Mouse (Mus musculus): ENCODE results near the gene Cyp2c55. TPM values are rescaled to one million over a fixed set of nuclear protein-coding genes. Genes with fewer than 3 reads are reported as not detected.

Gene Cyp2c55
- not detected in 2 replicates for polyA plus RNA-seq (2016; fragmentation: Nextera tagmentation; extraction: Ambion mirVana)

- no peak for DNase-seq (ENCODE audit: low spot score)
- Histone ChIP-seq H3K36me3 (no peaks in the 10 kb centered on the region), H3K27me3 (ENCODE audit: insufficient read depth, poor library complexity, severe bottlenecking) (no peaks in the 10 kb centered on the region), H3K4me1 (replicated peaks) (no peaks in the 10 kb centered on the region), H3K9me3 (no peaks in the 10 kb centered on the region), H3K27ac (no peak within 1 kb of the TSS), H3K4me3 (no peak within 1 kb of the TSS)
Observed at GRCm38 (mm10) chr19:39006715-39007114, at the start of gene Cyp2c55. Cyp2c55 (plus strand) TSS chr19:39007019.

DNA sequence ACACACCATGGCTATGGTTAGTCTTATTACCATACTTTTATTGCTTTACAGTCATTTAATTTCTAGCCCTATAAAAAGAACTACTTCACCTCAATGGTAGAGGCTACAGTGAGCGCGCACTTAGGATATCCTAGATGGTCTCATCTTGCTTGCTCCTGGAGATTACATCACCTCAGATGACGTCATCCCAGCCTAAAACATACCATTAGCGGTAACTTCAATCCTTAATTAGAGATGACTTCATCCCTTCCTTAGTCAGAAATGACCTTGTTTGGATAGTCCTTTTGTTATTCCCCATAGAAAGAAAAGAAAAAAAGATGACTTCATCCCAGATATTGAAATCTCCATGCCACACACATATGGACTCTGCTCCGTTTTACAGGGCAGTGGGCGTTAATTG is 36.1 kb upstream of the Cyp2c55 start:
- Histone ChIP-seq H3K4me1 (replicated peaks) (no peaks in the 10 kb centered on the region), H3K4me3 (no peak overlapping the region), H3K27ac (no peak overlapping the region), H3K36me3 (peaks cover 66% of the 10 kb centered on the region), H3K27me3 (ENCODE audit: insufficient read depth, poor library complexity, severe bottlenecking) (no peaks in the 10 kb centered on the region), H3K9me3 (no peaks in the 10 kb centered on the region)
- 96% methylated on average over 6 of the region's 6 CpGs for WGBS
- DNase-seq (ENCODE audit: low spot score): no peak

DNA sequence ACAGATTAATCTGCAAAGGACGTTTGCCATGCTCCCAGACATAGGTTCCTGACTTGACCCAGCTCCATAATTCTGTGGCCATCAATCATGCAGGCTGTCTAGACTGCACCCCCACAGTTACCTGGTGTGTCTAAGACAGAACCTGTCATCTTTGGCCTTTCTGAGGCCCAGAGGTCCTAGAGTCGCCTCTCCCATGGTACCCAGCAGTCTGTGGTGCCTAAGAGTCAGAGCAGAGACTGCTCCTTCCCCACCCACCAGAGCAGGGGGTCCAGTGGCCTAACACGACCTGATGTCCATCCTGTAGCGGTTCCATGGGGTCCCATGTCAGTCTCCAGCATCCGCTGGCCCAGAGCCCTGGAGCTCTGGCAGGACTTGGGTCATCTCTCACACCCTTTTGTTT is 34.2 kb upstream of the Cyp2c55 start:
- H3K27me3 ChIP-seq (ENCODE audit: insufficient read depth, poor library complexity, severe bottlenecking): no peaks in the 10 kb centered on the region
- no peak for DNase-seq (ENCODE audit: low spot score)
- no peaks in the 10 kb centered on the region for H3K4me1 ChIP-seq (replicated peaks)
- 74% methylated on average over 5 of the region's 5 CpGs for WGBS
- no peak overlapping the region for H3K4me3 ChIP-seq
- peaks cover 49% of the 10 kb centered on the region for H3K36me3 ChIP-seq
- no peak overlapping the region for H3K27ac ChIP-seq
- H3K9me3 ChIP-seq: no peaks in the 10 kb centered on the region

DNA sequence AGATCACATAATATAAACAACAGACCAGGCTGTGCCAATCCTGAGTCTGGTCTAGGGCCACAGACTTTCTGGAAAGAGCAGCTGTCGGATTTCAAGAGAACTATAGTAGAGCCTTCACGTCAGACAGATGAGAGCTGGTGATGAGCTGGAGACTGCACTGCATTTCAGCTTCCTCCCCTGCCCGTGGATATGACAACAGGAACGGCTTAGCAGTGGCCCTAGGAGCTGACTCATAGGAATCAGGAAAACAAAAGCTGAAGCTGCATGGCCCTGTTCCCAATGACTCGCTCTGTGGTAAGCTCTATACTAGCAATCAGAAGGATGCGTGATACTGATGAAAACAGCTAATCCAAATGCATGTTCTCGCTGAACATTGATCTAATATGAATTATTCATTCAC is 33.2 kb upstream of the Cyp2c55 start:
- WGBS: 69% methylated on average over 7 of the region's 7 CpGs
- peaks cover 40% of the 10 kb centered on the region for H3K36me3 ChIP-seq
- no peaks in the 10 kb centered on the region for H3K27me3 ChIP-seq (ENCODE audit: insufficient read depth, poor library complexity, severe bottlenecking)
- no peak for DNase-seq (ENCODE audit: low spot score)
- no peak overlapping the region for H3K4me3 ChIP-seq
- no peak overlapping the region for H3K27ac ChIP-seq
- no peaks in the 10 kb centered on the region for H3K4me1 ChIP-seq (replicated peaks)
- no peaks in the 10 kb centered on the region for H3K9me3 ChIP-seq

DNA sequence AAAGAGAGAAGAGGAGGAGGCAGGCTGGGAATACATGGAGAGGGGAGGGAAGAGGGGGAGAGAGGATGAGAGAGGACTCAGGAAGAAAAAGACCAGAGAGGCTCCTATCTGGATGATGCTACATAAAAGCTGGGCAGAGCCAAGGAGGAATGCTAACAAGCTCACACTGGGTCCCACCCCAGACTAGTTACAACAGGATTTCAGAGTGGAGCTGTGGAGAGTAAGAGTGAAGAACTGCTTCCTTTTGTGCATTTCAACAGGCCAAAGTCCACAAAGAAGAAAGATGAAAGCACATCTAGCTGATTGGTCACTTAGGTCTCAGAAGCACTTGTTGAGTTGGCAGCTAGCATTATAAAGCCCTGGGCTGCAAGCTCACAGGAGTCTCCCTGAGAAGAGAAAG is 30.6 kb upstream of the Cyp2c55 start:
- Histone ChIP-seq H3K27me3 (ENCODE audit: insufficient read depth, poor library complexity, severe bottlenecking) (no peaks in the 10 kb centered on the region), H3K4me1 (replicated peaks) (no peaks in the 10 kb centered on the region), H3K9me3 (no peaks in the 10 kb centered on the region), H3K27ac (no peak overlapping the region), H3K36me3 (peaks cover 15% of the 10 kb centered on the region), H3K4me3 (no peak overlapping the region)
- no peak for DNase-seq (ENCODE audit: low spot score)

DNA sequence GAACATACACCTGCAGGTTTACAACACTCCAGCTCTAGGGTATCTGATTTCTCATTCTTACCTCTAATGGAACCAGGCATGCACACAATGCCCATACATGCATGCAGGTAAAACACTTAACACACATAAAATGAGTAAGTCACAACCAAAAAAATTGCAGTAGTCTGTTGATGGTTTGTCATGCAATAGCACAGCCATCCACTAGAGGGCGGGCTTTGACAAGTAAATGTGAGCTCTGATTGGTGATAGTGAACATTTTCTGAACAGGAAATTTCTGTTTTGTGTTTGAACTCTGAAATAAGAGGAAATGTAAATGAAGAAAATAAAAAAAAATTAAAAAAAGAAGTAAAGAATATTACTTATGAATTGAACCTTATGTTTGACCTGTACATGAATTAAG is 24.9 kb upstream of the Cyp2c55 start:
- 2% methylated on average over 1 of the region's 1 CpGs for WGBS

GRCm38 (mm10) chr19:38998248-38998647 is 8.6 kb upstream of the Cyp2c55 start:
- Histone ChIP-seq H3K4me3 (no peak overlapping the region), H3K27me3 (ENCODE audit: insufficient read depth, poor library complexity, severe bottlenecking) (no peaks in the 10 kb centered on the region), H3K4me1 (replicated peaks) (no peaks in the 10 kb centered on the region), H3K27ac (no peak overlapping the region), H3K36me3 (no peaks in the 10 kb centered on the region), H3K9me3 (0 out of 2 replicates have a peak, but pooled peaks cover 3% of the 10 kb centered on the region)
- DNase-seq (ENCODE audit: low spot score): no peak
- WGBS: 91% methylated on average over 4 of the region's 4 CpGs

More for the DNA sequence above, 24.9 kb upstream of the Cyp2c55 start:
- Histone ChIP-seq H3K4me1 (replicated peaks) (no peaks in the 10 kb centered on the region), H3K9me3 (no peaks in the 10 kb centered on the region), H3K36me3 (no peaks in the 10 kb centered on the region), H3K27me3 (ENCODE audit: insufficient read depth, poor library complexity, severe bottlenecking) (no peaks in the 10 kb centered on the region), H3K27ac (no peak overlapping the region), H3K4me3 (no peak overlapping the region)
- DNase-seq (ENCODE audit: low spot score): peak; percentile 62

DNA sequence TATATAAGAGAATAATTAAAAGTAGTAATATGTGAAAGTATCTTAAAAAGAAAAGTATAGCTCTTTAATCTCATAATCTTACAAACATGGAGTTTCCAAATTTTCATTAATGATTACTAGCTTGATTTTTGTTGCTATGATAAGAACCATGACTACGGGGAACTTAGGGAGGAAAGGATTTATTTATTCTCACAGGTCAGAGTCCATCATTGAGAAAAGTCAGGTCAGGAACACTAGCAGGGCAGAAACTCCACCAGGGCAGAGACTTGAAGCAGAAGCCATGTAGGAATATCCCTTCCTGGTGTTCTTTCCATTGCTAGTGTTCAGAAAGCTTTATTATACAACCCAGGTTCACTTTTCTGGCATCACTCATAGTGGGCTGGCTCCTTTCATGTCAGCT is 8.1 kb upstream of the Cyp2c55 start:
- Histone ChIP-seq H3K27ac (no peak overlapping the region), H3K4me3 (no peak overlapping the region), H3K4me1 (replicated peaks) (no peaks in the 10 kb centered on the region), H3K9me3 (no peaks in the 10 kb centered on the region), H3K27me3 (ENCODE audit: insufficient read depth, poor library complexity, severe bottlenecking) (no peaks in the 10 kb centered on the region), H3K36me3 (no peaks in the 10 kb centered on the region)
- 100% methylated on average over 1 of the region's 1 CpGs for WGBS
- no peak for DNase-seq (ENCODE audit: low spot score)

- no peak for DNase-seq (ENCODE audit: low spot score)
Observed at GRCm38 (mm10) chr19:39005132-39005531, 1.7 kb upstream of the Cyp2c55 start.

DNA sequence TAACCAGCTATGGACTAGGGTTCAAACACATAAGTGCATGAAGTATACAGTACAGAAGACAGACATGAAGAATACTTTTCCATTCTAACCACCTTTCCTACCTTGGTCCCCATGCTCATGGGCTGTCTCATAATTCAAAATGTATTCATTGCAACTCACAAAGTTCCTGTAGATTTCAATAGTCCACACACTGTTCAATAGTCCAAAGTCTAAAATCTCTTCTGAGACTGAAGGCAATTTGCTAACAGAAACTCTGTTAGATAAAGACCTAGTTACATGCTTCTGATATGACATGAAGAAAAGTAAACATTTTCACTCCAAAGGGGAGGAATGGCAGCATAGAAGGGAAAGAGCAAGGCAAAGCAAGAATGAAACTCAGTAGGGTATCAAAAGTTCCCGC is 51.1 kb downstream of the Cyp2c55 start:
- Histone ChIP-seq H3K4me1 (replicated peaks) (no peaks in the 10 kb centered on the region), H3K27ac (no peak overlapping the region), H3K27me3 (ENCODE audit: insufficient read depth, poor library complexity, severe bottlenecking) (no peaks in the 10 kb centered on the region), H3K4me3 (no peak overlapping the region), H3K36me3 (no peaks in the 10 kb centered on the region), H3K9me3 (0 out of 2 replicates have a peak, but pooled peaks cover 2% of the 10 kb centered on the region)
- DNase-seq (ENCODE audit: low spot score): no peak
- 95% methylated on average over 1 of the region's 1 CpGs for WGBS

More at GRCm38 (mm10) chr19:39005132-39005531, 1.7 kb upstream of the Cyp2c55 start:
- 96% methylated on average over 1 of the region's 1 CpGs for WGBS
- Histone ChIP-seq H3K4me3 (no peak overlapping the region), H3K9me3 (no peaks in the 10 kb centered on the region), H3K27me3 (ENCODE audit: insufficient read depth, poor library complexity, severe bottlenecking) (no peaks in the 10 kb centered on the region), H3K4me1 (replicated peaks) (no peaks in the 10 kb centered on the region), H3K27ac (no peak overlapping the region), H3K36me3 (no peaks in the 10 kb centered on the region)

- H3K9me3 ChIP-seq: 0 out of 2 replicates have a peak, but pooled peaks cover 8% of the 10 kb centered on the region
- no peak within 1 kb of the TSS for H3K4me3 ChIP-seq
- DNase-seq (ENCODE audit: low spot score): no peak
- no peaks in the 10 kb centered on the region for H3K36me3 ChIP-seq
- H3K27me3 ChIP-seq (ENCODE audit: insufficient read depth, poor library complexity, severe bottlenecking): no peaks in the 10 kb centered on the region
- no peak within 1 kb of the TSS for H3K27ac ChIP-seq
- WGBS: 70% methylated on average over 2 of the region's 2 CpGs
- H3K4me1 ChIP-seq (replicated peaks): no peaks in the 10 kb centered on the region
Observed at GRCm38 (mm10) chr19:39060719-39061118, 53.9 kb downstream of the Cyp2c55 start, which contains the start of gene Cyp2c65. Cyp2c65 (plus strand) TSS chr19:39061015.

Other genes with a start within 250 kb of the Cyp2c55 start
- gene Noc3l, start 187.8 kb upstream of the Cyp2c55 start, polyA plus RNA-seq (2016; fragmentation: Nextera tagmentation; extraction: Ambion mirVana): 7.6 and 10.3 TPM in 2 replicates
- gene Tbc1d12, start 170.4 kb upstream of the Cyp2c55 start, polyA plus RNA-seq (2016; fragmentation: Nextera tagmentation; extraction: Ambion mirVana): 1.8 and 2.3 TPM in 2 replicates
- 47.0 and 83.2 TPM in 2 replicates for gene Hells, start 76.1 kb upstream of the Cyp2c55 start, polyA plus RNA-seq (2016; fragmentation: Nextera tagmentation; extraction: Ambion mirVana)
- not detected in 2 replicates for gene Cyp2c65, start 54.0 kb downstream of the Cyp2c55 start, polyA plus RNA-seq (2016; fragmentation: Nextera tagmentation; extraction: Ambion mirVana)
- gene Cyp2c66, start 106.9 kb downstream of the Cyp2c55 start, polyA plus RNA-seq (2016; fragmentation: Nextera tagmentation; extraction: Ambion mirVana): not detected in 2 replicates

All from hindbrain, embryonic 10.5 days (tissue).